10 mouse cellular contexts compared by ENCODE assay signal in the genomic region with DNA sequence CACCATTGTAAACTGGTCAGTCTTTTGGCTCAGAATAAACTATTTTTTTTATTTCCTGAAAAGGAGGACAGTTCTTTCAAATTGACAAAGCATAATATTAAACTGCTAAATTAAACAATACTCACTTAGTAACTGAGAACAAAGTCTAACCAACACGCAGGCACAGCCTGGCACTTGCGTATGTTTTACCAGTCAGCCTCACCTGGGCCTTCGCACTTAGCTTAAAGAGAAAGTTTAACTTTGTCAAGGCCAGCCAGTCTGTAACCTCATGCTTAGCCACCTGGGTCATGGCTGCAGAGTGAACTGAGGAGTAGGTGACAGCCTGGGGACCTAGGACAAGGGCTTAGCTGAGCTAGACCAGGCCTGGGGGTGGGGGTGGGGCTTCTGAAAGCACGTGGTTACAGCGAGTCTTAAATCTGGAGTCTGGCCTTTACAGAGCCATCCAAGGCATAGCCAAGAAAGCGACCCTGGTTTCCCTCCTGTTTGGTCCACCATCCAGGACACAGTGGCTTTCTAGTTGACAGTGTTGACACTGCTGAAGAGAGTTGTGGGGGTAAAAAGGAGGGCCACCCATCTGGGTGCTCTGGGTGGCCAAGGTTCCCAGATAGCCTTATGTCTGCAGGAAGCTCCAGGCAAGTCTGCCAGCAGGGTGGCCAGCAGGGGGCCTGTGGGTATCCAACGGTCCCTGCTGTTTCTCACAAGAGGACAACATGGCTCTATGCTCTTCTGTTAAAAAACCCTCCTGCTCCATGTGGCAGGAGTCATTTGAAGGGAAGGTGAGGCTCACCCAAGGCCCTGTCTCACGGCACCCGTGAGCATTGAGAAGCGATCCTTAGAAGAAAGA. TPM values are rescaled to one million over a fixed set of nuclear protein-coding genes. Genes with fewer than 3 reads are reported as not detected.
A peak's percentile ranks its signal among the peaks of the same experiment; 100 is the strongest.
DNase-seq lines count a peak whose midpoint lies in the region; ATAC-seq and TF ChIP-seq lines count a peak whose summit lies in the region.
"Had no signal": no experiment of that assay in that cellular context is flagged by ENCODE, and none has a peak within 500 bp of the region (broad histone marks: within the 10 kb centered on the region; RNA-seq: fewer than 3 reads in every experiment).

No protein-coding gene starts in this region.

- H3K27me3 ChIP-seq in midbrain, postnatal 0 days (ENCODE audit: insufficient read depth, low read length), result no peaks in the 10 kb centered on the region
- no peaks in the 10 kb centered on the region for H3K27me3 ChIP-seq in midbrain, embryonic 16.5 days (ENCODE audit: control insufficient read depth, insufficient read depth, low read depth, low read length)
- no peaks in the 10 kb centered on the region for H3K27me3 ChIP-seq in lung, embryonic 15.5 days
- H3K27me3 ChIP-seq: liver, embryonic 13.5 days had no signal

- peak; percentile 26; the same call in 1 of the 2 replicates for ATAC-seq in cerebellum, adult (ENCODE audit: insufficient number of reproducible peaks, low FRiP score, low TSS enrichment)
- ATAC-seq in midbrain, postnatal 0 days (ENCODE audit: low FRiP score), result no peak
- ATAC-seq in midbrain, embryonic 16.5 days, result no peak
- ATAC-seq in lung, embryonic 15.5 days (ENCODE audit: borderline replicate concordance, extremely low read depth, low FRiP score, low TSS enrichment), result peak; percentile 36; the same call in 1 of the 2 replicates
- ATAC-seq in megakaryocyte, adult 5-6 weeks (ENCODE audit: poor library complexity, severe bottlenecking), result no peak

- no peaks in the 10 kb centered on the region for H3K4me1 ChIP-seq in midbrain, postnatal 0 days (ENCODE audit: insufficient read depth, low read length)
- H3K4me1 ChIP-seq in midbrain, embryonic 16.5 days (ENCODE audit: control insufficient read depth, insufficient read depth, low read length), result no peaks in the 10 kb centered on the region
- peaks cover 16% of the 10 kb centered on the region for H3K4me1 ChIP-seq in lung, embryonic 15.5 days

- peak; percentile 47 for TF ChIP-seq CTCF in midbrain, postnatal 0 days (IDR thresholded peaks at IDR 0.05)

- no peak overlapping the region for H3K9ac ChIP-seq in midbrain, postnatal 0 days (replicated peaks; ENCODE audit: low read length, poor library complexity, severe bottlenecking)
- no peak overlapping the region for H3K9ac ChIP-seq in midbrain, embryonic 16.5 days (ENCODE audit: low read depth, low read length)
- H3K9ac ChIP-seq in lung, embryonic 15.5 days, result no peak overlapping the region
- H3K9ac ChIP-seq: liver, embryonic 13.5 days had no signal

- no peak for DNase-seq in cerebellum, postnatal 4 days (ENCODE audit: low spot score in 2 of 2)
- DNase-seq in midbrain, postnatal 0 days (ENCODE audit: low spot score), result no peak
- DNase-seq in induced T-regulatory cell, adult 2 months (ENCODE audit: low read depth), result peak; percentile 37
- no peak for DNase-seq in spleen, adult 18-20 months
- DNase-seq: liver, embryonic 13.5 days had no signal

- H3K4me2 ChIP-seq in midbrain, postnatal 0 days (ENCODE audit: low read depth, low read length, poor library complexity, severe bottlenecking), result no peak overlapping the region
- H3K4me2 ChIP-seq in midbrain, embryonic 16.5 days (ENCODE audit: low read length), result no peak overlapping the region
- no peak overlapping the region for H3K4me2 ChIP-seq in lung, embryonic 15.5 days
- H3K4me2 ChIP-seq: liver, embryonic 13.5 days had no signal

- 71% methylated on average over 10 of the region's 10 CpGs for WGBS in midbrain, postnatal 0 days
- 74% methylated on average over 10 of the region's 10 CpGs for WGBS in midbrain, embryonic 16.5 days
- WGBS in lung, embryonic 15.5 days, result 61% methylated on average over 10 of the region's 10 CpGs

- no peaks in the 10 kb centered on the region for H3K9me3 ChIP-seq in midbrain, postnatal 0 days (ENCODE audit: low read length)
- H3K9me3 ChIP-seq in midbrain, embryonic 16.5 days (replicated peaks; ENCODE audit: control insufficient read depth, low read length, poor library complexity, severe bottlenecking), result no peaks in the 10 kb centered on the region
- no peaks in the 10 kb centered on the region for H3K9me3 ChIP-seq in lung, embryonic 15.5 days
- H3K9me3 ChIP-seq: liver, embryonic 13.5 days had no signal

- no peaks in the 10 kb centered on the region for H3K36me3 ChIP-seq in midbrain, postnatal 0 days (ENCODE audit: insufficient read depth, low read length)
- no peaks in the 10 kb centered on the region for H3K36me3 ChIP-seq in midbrain, embryonic 16.5 days (ENCODE audit: control insufficient read depth, insufficient read depth, low read length)
- no peaks in the 10 kb centered on the region for H3K36me3 ChIP-seq in lung, embryonic 15.5 days
- H3K36me3 ChIP-seq: liver, embryonic 13.5 days had no signal

- no peak overlapping the region for H3K4me3 ChIP-seq in midbrain, postnatal 0 days (ENCODE audit: low read depth, low read length)
- H3K4me3 ChIP-seq in midbrain, embryonic 16.5 days (ENCODE audit: low read depth, low read length), result no peak overlapping the region
- no peak overlapping the region for H3K4me3 ChIP-seq in lung, embryonic 15.5 days
- H3K4me3 ChIP-seq: liver, embryonic 13.5 days had no signal

- no peak overlapping the region for H3K27ac ChIP-seq in midbrain, postnatal 0 days (ENCODE audit: low read depth, low read length)
- H3K27ac ChIP-seq in midbrain, embryonic 16.5 days (ENCODE audit: low read length), result no peak overlapping the region
- H3K27ac ChIP-seq in lung, embryonic 15.5 days, result no peak overlapping the region
- H3K27ac ChIP-seq: liver, embryonic 13.5 days had no signal

RNA-seq across cellular contexts. Expression of a gene that starts 24.5 kb away (rescaled TPM):
- total RNA-seq in midbrain, postnatal 0 days (2014; rRNA removed), result not detected in 2 replicates
- not detected in 2 replicates for polyA plus RNA-seq in midbrain, postnatal 0 days (2015; fragmentation: Nextera tagmentation; extraction: Ambion mirVana)
- not detected in 2 replicates for polyA plus RNA-seq in midbrain, embryonic 16.5 days (2015; fragmentation: Nextera tagmentation; extraction: Ambion mirVana)
- not detected in 2 replicates for polyA plus RNA-seq in lung, embryonic 15.5 days (2015; fragmentation: Nextera tagmentation; extraction: Ambion mirVana)
- not detected in 2 replicates for total RNA-seq in megakaryocyte, adult 5-6 weeks (2015)
- not detected in 2 replicates for total RNA-seq in megakaryocyte, adult 5-6 weeks (2017)
- polyA plus RNA-seq: embryonic facial prominence, embryonic 14.5 days; liver, embryonic 13.5 days had no signal

Comparison
In these comparisons a context has a peak if more than half of its experiments do, and no peak if none do; other contexts are left out.
1. ATAC-seq: peak in cerebellum, adult (single experiment) and lung, embryonic 15.5 days (single experiment); none in midbrain, postnatal 0 days (single experiment), midbrain, embryonic 16.5 days (single experiment) and megakaryocyte, adult 5-6 weeks (single experiment).